Mouse (Mus musculus) leukemia stem cell, adult 10-12 weeks (primary cell): ENCODE results near the gene Btbd35f4. TPM values are rescaled to one million over a fixed set of nuclear protein-coding genes. Genes with fewer than 3 reads are reported as not detected.

Source experiments
- polyA plus RNA-seq: library from polyadenylated mRNA; stranded (reverse); fragments of >175 nt; gene quantifications from 2 replicates; pipeline ENCODE4 v1.2.3, GENCODE M21; 2012; ENCODE audit warnings: low replicate concordance

Btbd35f4 gene
- polyA plus RNA-seq: not detected in 2 replicates

DNA sequence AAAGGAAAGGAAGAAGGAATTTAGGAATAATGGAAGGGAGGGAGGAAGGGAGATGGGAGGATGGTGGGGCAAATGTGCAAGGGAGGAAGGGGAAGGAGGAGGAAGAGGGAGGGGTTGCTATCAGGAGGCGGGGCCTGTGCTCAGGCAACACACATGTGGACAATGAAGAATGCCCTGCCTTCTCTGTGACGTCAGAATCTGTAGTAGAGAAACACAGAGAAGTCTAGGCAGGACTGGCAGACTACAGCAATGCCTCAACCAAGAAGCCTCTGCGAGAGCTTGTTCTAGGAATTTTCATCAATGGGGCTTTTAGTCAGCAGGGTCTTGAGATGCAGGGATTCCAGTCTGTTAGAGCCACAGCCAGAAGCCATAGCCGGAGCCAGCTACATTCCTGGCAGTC lies at the start of gene Btbd35f4:
Btbd35f4 (plus strand) TSS at position 301 of the 400 bp plus-strand sequence.

Other genes starting within 250 kb of the Btbd35f4 start
- gene Btbd35f27, start 151.6 kb downstream of the Btbd35f4 start, polyA plus RNA-seq: not detected in 2 replicates